In genomic region chr4:52284909-52285308, GRCm38 (mm10) we compare ENCODE assay signal across 19 mouse cellular contexts.
DNase-seq lines count a peak whose midpoint lies in the region; ATAC-seq and TF ChIP-seq lines count a peak whose summit lies in the region.
"Had no signal": no experiment of that assay in that cellular context is flagged by ENCODE, and none has a peak within 500 bp of the region (broad histone marks: within the 10 kb centered on the region; RNA-seq: fewer than 3 reads in every experiment).

No protein-coding gene starts in this region.

- intact Hi-C loops in left cerebral cortex, postnatal 36 days (cut with DNase I): no loop called here

- no peak overlapping the region for H3K4me3 ChIP-seq in layer of hippocampus, adult 2 months
- H3K4me3 ChIP-seq in hindbrain, embryonic 11.5 days (ENCODE audit: low read depth, low read length): no peak overlapping the region
- H3K4me3 ChIP-seq: embryonic facial prominence, embryonic 12.5 days; forebrain, embryonic 15.5 days; heart, adult 2 months; heart, embryonic 15.5 days had no signal

- H3K27ac ChIP-seq in layer of hippocampus, adult 2 months: peak overlapping the region; percentile 68; the same call in 1 of the 2 replicates
- no peak overlapping the region for H3K27ac ChIP-seq in hindbrain, embryonic 11.5 days (ENCODE audit: low read depth, low read length)
- H3K27ac ChIP-seq: embryonic facial prominence, embryonic 12.5 days; forebrain, embryonic 15.5 days; heart, adult 2 months; heart, embryonic 15.5 days; hindbrain, embryonic 14.5 days had no signal

- H3K4me1 ChIP-seq in hindbrain, embryonic 11.5 days (replicated peaks; ENCODE audit: control insufficient read depth, insufficient read depth, low read length): no peaks in the 10 kb centered on the region
- H3K4me1 ChIP-seq: embryonic facial prominence, embryonic 12.5 days; forebrain, embryonic 15.5 days; heart, embryonic 15.5 days had no signal

- H3K4me2 ChIP-seq in hindbrain, embryonic 11.5 days (replicated peaks; ENCODE audit: low read depth, low read length): no peak overlapping the region
- H3K4me2 ChIP-seq: embryonic facial prominence, embryonic 12.5 days; forebrain, embryonic 15.5 days; heart, embryonic 11.5 days; heart, embryonic 15.5 days; hindbrain, embryonic 14.5 days had no signal

- H3K9me3 ChIP-seq in hindbrain, embryonic 11.5 days (ENCODE audit: control insufficient read depth, low read length): no peaks in the 10 kb centered on the region
- H3K9me3 ChIP-seq: embryonic facial prominence, embryonic 12.5 days; forebrain, embryonic 15.5 days; heart, embryonic 15.5 days had no signal

- no peak overlapping the region for H3K9ac ChIP-seq in hindbrain, embryonic 11.5 days (ENCODE audit: low read depth, low read length)
- H3K9ac ChIP-seq: embryonic facial prominence, embryonic 12.5 days; forebrain, embryonic 15.5 days; heart, embryonic 15.5 days; hindbrain, embryonic 14.5 days had no signal

- no peaks in the 10 kb centered on the region for H3K27me3 ChIP-seq in hindbrain, embryonic 11.5 days (ENCODE audit: control insufficient read depth, insufficient read depth, low read length)
- H3K27me3 ChIP-seq: CH12.LX; embryonic facial prominence, embryonic 12.5 days; forebrain, embryonic 15.5 days; heart, embryonic 15.5 days had no signal

- no peaks in the 10 kb centered on the region for H3K36me3 ChIP-seq in hindbrain, embryonic 11.5 days (ENCODE audit: control insufficient read depth, insufficient read depth, low read length)
- H3K36me3 ChIP-seq: embryonic facial prominence, embryonic 12.5 days; forebrain, embryonic 15.5 days; heart, embryonic 15.5 days had no signal

- no peak for TF ChIP-seq CTCF in layer of hippocampus, adult 2 months (conservative IDR thresholded peaks at IDR 0.05)

- peak; percentile 18 to 41 for DNase-seq in layer of hippocampus, adult 2 months (ENCODE audit: low spot score in 2 of 2)
- DNase-seq in layer of hippocampus, adult 11-12 months (ENCODE audit: low spot score): no peak
- DNase-seq in left cerebral cortex, postnatal 36 days (ENCODE audit: low spot score in 2 of 2): peak; percentile 6 to 13
- DNase-seq in left cerebral cortex, adult 9 months (ENCODE audit: low spot score in 2 of 2): no peak
- peak; percentile 7 for DNase-seq in right cerebral cortex, postnatal 14 days
- DNase-seq in hindbrain, embryonic 11.5 days (ENCODE audit: low spot score): no peak
- DNase-seq: adrenal gland, postnatal 14 days; cerebellum, adult 18-20 months; gastrocnemius, postnatal 14 days; heart, adult 2 months; heart, postnatal 14 days had no signal

- no peak for ATAC-seq in hindbrain, embryonic 11.5 days (ENCODE audit: low FRiP score)
- ATAC-seq: activated CD4-positive, CD25-positive, alpha-beta regulatory T cell, adult 4 months; forebrain, embryonic 15.5 days; Patski had no signal

- WGBS in hindbrain, embryonic 11.5 days: 88% methylated on average over 2 of the region's 2 CpGs

Comparison
In these comparisons a context has a peak if more than half of its experiments do, and no peak if none do; other contexts are left out.
1. DNase-seq: peak in layer of hippocampus, adult 2 months (2 of 2), left cerebral cortex, postnatal 36 days (2 of 2) and right cerebral cortex, postnatal 14 days (single experiment); none in layer of hippocampus, adult 11-12 months (single experiment), left cerebral cortex, adult 9 months (0 of 2) and hindbrain, embryonic 11.5 days (single experiment).